Mouse (Mus musculus): ENCODE results near the gene Rem2.

Gene Rem2

DNA sequence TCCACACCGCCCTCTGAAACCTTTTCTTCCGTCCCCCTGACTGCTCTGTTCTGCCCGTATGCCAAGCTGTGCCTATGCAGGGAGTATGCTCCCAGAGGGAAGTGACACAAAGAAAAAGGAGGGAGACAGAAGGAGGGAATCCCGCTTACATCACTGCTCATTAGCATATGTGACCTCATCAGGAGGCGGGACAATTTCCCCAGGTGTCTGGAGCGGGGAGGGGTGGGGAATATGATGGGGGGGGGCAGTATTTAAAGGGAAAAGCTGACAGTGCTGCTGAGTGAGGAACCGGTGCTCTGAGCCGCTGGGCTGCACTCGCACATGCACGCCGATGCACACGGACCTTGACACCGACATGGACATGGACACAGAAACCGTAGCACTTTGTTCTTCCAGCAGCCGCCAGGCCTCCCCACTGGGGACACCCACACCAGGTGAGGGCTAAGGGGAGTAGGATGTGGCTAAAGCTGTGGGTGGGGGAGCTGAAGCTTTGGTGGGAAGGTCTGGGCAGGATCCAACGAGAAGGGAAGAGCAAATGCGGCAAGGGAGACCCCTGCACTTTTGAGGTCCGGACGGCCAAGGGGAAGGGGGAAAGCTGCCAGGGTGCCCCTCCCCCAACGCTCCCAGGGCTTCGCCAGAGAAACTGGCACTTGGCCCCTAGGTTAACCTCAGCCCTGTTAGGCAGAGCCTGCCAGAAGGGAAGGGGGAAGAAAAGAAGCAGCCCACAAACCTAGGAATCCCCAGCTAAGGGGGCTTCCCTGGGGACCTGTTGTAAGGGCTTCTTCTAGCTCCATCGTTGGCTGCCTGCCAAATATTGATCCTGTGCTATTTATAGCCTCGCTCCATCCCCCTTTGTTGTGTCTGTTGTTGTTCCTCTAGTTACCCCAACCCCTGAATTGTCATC, at the start of gene Rem2:
Gene Rem2 (plus strand): TSS at position 160 of the 904 bp plus-strand sequence.
- peak; percentile 54 for DNase-seq

DNA sequence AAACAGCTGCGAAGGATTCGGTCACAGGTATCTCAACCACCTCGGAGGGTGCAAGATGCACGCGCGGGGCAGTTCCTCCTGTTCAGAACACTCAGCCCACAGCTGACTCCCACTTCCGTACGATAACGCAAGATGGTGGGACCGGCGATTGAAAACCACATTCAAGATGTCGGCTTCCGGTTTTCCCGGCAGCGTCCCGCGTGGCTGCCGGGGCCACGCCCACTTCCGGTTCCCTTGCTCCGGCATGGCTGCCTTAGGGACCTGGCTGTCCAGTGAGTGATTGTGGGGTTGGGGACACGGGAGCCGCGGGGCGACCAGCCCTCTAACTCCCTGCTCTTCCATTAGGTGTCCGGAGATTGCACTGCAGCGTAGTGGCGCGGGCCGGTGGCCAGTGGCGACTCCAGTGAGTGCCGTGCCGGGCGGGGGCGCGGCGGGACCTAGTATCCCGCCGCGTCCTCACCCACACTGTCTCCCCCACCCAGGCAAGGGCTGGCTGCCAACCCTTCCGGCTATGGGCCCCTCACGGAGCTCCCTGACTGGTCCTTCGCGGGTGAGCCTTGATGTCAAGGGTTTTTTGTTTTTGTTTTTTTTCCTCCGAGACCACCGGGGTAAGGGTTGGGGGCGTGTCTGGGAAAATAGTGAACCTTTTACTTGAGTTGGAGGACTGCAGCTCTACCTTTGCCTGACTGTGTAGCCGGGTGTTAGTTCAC, 49.1 kb upstream of the Rem2 start, which contains the start of gene Mrpl52:
Gene Mrpl52 (plus strand): TSS at position 221 of the 710 bp plus-strand sequence.
- peak; percentile 95 for DNase-seq

DNA sequence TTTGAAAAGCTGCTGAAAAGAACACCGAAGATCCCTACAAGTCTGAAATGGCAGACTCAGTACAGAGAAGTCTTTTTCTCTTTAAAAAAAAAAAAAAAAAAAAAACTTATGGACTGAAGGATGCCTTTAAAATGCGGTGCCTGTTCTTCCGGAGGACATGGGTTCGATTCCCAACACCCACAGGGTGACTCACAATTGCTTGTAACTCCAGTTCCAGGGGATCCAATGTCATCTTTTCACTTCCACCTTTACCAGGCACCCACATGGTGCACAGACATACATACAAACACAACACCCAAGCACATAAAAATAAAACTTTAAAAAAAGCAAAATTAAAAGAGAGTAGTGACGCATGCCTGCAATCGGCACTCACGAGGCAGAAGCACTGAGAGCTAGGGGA, 48.2 kb upstream of the Rem2 start:
- DNase-seq: no peak

DNA sequence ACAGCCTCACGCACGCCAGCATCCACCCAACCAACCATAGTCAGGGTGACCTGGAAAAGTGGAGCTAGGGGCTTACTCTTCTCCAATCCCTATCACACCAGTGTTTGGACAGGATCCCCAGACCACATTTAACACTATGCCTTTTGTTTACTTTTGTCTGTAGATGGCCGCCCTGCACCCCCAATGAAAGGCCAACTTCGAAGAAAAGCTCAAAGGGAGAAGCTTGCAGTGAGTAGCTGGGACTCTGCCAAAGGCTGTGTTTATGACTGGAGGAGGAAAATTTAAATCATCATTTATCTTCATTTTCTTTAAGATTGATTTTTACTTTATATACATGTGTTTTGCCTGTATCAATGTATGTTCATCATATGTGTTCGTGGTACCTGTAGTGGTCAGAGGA, 47.5 kb upstream of the Rem2 start:
- DNase-seq: no peak

DNA sequence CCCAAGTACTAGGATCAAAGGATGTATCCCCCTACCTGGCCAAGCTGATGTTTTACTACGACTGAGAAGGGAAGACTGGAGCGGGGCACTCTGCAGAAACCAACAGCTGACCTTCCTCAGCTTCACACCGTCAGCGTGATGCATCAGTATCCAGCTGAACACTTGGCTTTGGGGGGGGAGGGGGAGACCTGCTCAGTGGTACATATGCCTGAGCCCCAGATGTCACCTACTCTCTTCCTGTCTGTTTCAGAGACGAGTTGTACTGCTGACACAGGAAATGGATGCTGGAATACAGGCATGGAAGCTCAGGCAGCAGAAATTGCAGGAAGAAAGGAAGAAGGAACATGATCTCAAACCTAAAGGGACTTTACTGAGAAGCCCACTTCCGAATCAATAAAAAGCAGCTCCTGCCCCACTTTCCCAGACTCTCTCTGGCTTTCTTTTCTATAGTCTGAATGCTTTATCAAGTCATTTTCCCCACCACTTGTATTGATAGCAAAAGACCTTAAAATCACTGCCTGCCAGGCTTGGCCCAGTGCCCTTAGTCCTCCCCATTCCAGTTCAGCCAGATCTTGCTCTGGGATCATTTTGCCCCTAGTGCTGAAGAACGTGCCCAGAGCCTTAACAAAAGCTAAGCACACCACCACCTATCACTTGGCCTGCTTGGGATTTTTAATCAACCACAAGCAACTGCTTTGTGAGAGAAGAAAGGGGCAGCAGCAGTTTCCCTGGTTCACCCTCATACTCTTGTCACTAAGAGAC, 46.4 kb upstream of the Rem2 start:
- DNase-seq: no peak

DNA sequence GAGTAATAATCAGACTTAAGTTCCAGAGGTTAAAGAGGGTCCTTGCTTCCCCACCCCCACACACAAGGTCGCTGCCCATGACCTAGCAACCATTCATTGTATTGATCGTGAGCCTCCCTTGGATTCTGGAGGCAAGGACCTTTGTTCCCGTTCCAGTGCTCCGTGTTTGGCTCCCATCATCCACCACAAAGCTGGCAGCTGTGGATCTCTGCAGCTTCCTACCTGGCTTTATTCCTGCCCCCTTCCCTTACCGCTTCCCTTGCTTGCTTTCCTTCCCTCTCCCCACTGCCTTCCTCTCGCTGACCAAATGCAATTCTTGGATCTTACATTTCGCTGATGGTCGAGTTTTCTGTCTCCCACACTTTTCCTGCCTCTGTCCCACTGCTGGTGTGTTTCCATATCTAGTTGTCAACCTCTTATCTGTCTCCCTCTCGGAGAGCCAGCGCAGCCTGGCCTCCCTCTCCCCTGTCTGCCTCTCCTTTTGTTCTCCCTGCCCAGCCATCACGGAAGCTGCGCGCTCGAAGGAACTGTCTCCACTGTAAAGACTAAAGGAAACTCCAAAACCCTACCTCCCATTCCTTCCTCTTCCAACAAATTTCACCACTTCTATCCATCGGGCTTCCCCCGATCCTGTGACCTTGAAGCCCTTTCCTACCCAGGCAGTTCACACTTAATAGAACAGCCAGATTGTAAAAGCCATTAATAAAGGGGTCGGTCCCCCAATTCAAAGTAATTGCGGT, 45.3 kb upstream of the Rem2 start:
- no peak for DNase-seq

DNA sequence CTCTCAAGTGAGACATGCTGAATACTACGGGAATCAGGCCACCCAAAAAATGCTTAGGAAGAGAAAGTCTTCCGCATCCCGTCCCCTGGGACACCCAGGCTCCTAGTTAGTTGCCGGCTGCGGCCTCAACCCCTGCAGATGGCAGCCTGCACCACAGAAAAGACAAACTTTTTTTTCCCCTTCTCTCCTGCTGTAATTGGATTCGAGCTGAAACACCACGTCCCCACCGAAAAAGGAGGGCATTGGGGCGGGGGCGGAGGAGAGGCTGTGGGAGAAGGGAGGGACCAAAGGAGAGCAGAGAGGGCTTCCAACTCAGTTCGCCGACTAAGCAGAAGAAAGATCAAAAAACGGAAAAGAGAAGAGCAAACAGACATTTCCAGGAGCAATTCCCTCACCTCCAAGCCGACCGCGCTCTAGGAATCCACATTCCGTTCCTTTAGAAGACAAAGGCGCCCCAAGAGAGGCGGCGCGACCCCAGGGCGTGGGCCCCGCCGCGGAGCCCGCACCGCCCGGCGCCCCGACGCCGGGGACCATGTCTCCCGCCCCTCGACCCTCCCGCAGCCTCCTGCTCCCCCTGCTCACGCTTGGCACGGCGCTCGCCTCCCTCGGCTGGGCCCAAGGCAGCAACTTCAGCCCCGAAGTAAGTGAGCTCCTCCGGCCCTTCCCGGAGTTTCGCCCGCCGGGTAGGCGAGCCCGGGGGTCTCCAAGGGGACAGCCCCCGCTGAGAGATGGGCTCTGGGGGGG, 44.4 kb upstream of the Rem2 start, which contains the start of gene Mmp14:
Gene Mmp14 (plus strand): TSS at position 279 of the 744 bp plus-strand sequence.
- DNase-seq: peak; percentile 55

DNA sequence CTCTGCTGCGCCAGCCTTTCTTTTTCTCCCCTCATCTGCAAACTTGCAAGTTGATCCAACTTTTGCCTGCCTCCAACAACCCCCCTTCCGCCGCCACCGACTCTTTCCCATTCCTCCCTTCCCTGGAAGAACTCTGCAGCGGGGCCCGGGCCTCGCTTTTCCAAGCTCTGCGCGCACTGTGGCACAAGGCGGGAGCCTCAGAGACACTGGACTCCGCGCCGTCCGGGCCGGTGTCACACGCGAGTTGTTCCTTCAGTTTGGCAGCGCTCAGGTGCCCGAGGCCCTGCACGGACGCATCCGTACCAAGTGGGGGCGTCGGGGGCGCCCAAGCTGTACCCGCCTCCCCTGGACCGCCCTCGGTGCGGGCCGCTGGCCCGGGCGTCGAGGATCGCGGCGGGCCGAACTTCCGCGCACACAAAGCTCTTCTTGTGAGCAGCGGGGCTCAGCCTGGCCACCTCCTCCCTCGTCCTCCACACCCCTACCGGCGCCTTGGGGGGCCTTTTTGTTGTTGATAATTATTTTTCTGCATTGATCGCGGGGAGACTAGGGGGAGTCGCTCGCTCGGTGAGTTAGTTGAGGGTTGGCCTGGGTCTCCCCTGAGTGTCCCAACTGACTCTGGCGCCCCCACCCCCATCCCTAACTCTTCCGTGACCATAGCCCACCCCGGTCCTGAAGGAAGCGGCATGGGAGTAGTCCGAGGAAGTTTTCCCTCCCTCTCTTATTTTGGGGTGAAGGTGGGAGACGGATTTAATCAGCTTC, 43.6 kb upstream of the Rem2 start:
- DNase-seq: peak; percentile 45

DNA sequence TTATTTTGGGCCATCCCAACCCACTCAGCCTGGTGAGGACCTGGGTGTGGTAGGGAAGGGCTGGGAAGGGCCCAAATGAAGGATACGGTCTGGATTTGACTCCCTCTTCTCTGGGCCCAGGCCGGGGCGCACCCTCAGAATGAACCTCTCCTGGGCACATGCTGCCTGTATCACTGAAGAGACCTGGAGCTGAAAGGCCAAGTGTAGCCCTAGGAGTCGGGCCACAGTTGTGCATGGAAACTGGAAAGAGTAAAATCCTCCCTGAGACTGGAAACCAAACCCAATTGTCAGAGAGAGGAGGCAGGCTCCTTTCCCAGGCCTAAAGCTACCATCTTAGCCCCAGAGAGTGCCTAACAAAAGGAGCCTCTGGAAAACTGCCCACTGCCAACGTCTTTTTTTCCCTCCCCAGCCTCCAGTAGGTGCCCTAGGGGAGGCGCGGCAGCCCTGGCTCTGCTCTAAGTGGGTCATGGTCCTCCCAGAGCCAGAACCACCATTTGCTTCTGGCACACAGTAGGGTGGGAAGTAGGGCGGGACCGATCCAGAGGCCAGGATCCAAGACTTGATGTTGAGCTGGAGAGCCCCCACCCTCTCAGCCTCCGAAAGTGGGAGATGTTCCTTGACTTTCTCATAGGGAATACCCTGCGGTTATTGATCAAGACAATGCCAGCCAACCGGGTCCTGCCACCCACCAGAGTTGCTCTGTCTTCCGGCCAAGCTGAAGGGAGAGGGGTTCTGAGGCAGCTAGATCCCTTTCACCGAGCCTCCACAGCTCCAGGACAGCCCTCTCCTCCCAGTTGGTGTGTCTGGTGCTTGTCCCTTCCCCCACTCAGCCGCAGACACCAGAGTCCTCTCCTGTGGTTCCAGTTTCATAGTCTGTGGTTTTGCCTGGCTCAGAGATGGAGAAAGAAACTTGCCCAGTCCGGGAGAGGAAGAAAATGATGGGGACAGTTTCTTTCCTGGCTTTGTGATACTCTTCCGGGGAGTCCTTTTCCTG, 42.8 kb upstream of the Rem2 start:
- no peak for DNase-seq

DNA sequence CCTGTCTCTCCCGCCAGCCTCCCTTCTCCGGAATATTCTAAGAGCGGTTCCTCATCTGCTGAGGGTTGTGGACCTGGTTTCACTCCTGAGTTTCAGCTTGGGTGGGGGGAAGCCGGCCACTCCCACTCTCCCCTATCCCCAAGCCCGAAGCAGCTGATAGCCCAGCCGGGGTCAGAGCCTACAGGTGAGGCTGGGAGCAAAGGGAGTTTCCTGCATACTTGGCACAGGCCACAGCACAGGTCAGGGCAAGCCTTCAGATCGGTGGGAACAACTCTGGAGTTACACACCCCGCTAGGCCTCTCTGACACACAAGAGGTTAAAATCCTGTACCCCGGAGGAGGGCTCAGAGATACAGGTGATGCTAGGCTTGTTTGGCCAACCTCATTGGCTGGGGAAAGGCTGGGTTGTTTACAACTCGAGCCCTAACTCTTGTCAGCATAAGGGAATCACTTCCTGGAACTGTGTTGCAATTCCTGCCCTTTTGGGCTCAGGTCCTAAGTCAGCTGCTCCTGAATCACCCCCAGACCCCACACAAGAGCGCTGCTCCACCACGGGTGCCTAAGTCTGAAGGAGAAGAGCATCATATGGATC, 41.9 kb upstream of the Rem2 start:
- no peak for DNase-seq

DNA sequence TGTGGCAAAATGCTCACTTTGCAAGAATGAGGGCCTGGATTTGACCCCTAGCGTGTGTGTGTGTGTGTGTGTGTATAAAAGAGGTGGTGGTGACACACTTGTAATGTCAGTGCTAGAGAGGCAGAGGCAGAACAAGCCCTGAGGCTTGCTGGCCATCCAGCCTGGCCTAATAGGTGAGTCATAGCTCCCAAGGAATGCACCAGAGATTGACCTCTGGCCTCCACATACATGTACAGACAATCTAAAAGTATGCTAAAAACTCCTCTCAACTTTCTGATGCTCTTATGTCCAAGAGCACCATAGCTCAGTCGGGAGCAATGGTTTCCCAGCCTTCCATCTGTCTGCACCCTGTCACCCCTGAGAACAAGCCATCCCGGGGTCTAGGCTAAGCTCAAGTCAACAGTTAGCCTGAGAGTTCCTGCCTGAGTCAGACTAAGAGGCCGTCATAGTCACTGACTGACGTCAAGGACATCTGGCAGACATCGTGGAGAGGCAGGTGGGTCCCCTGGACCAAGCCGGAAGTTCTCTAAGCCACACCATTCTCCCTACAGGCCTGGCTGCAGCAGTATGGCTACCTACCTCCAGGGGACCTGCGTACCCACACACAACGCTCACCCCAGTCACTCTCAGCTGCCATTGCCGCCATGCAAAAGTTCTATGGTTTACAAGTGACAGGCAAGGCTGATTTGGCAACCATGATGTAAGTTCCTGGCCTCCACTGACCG, 40.5 kb upstream of the Rem2 start:
- no peak for DNase-seq

DNA sequence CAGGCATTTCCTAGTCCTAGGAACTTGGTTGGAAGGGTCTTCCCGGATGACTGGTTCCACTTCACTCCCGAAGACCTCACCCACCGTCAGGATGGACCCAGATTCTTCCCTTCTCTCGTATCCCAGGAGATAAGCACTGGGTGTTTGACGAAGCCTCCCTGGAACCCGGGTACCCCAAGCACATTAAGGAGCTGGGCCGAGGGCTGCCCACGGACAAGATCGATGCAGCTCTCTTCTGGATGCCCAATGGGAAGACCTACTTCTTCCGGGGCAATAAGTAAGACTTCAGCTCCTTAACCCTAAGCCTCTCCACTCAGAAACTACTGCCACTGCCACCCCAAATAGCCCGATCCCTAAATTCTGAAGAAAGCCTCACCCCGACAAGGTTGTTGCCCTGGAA, 36.7 kb upstream of the Rem2 start:
- no peak for DNase-seq

DNA sequence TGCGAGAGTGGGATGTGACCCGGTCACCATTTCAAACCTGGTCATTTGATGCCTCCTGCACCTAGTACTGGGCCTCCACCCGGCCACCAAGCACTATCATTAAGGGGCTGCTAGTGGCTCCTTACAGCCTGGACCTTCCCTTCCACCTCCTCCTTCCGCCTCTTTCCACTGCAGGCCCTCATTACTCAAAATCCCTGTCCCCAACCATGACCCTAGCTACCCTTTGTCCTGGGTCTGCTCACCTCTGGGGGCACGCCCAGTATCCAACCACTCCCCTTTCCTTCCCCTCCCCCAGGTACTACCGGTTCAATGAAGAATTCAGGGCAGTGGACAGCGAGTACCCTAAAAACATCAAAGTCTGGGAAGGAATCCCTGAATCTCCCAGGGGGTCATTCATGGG, 36.3 kb upstream of the Rem2 start:
- DNase-seq: no peak

DNA sequence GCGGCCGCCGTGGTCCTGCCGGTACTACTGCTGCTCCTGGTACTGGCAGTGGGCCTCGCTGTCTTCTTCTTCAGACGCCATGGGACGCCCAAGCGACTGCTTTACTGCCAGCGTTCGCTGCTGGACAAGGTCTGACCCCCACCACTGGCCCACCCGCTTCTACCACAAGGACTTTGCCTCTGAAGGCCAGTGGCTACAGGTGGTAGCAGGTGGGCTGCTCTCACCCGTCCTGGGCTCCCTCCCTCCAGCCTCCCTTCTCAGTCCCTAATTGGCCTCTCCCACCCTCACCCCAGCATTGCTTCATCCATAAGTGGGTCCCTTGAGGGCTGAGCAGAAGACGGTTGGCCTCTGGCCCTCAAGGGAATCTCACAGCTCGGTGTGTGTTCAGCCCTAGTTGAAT, 35.4 kb upstream of the Rem2 start:
- DNase-seq: no peak

DNA sequence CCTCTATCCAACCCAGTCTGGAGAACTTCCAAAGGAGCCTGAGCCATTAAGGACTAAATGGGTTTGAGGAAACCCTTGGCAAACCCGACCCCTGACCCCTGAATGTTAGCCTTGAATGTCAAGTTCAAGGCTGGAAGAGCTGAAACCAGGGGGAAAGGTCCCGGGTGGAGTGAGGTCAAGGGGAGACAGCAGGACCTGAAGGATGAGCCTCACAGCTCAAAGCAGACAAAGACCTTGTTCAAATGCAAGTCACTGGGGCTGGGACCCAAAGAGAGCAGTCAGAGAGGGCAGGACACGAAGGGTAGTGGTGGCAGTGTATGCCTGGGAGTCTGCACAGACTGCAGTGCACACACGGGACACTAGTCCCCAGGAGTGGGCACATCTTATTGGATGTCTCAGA, 34.5 kb upstream of the Rem2 start:
- DNase-seq: no peak

DNA sequence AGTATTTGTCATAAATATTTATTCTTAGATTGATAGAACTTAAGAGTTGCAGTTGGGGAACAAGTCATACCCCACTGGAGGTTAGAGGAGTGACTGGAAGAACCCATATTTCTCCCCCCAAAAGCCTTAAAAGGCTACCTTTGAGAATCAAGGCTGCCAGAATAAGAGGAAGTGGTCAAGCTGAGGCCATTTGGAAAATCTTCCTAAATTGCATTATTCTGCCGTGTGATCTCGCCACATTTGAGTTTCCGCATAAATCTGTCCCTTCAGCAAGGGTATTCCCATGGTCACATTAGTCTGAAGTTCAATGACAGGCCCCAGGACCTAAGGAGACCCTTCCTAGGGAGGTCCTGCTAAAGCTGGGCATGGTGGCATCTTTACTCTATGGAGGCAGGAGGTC, 33.4 kb upstream of the Rem2 start:
- no peak for DNase-seq

DNA sequence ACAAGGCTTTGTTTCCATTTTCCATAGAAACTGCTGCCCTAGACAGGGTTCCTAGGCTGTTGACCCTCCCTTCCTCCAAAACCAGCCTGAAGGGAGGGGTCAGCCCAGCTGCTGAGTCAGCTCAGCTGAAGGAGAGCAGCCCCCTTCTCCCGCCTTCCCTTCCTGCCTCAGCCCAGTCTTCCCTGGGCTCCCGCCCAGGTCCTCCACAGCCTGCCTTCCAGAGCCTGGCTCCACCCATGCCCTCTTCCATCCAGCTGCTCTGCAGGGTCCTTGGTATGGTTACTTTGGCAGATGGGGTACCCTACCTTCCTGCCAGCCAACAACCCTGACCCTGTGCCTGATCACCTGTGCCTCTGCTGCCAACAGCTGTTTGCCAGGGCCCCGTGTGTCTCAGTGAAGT, 32.7 kb upstream of the Rem2 start:
- no peak for DNase-seq
